Mouse (Mus musculus): ENCODE measurements at regions not wholly inside any gene's neighbourhood (a gene's known extent, or its start where the extent isn't known, plus 50 kb on each side); places are given as distances from the start of the nearest gene placed in this dataset.

GRCm38 (mm10) chr15:50423082-50423665 is 3461.5 kb upstream of the Gm7489 start:
- no peak for DNase-seq (ENCODE audit: low spot score in 2 of 2)

GRCm38 (mm10) chr15:50449604-50450003 is 3435.1 kb upstream of the Gm7489 start:
- DNase-seq (ENCODE audit: low spot score in 2 of 2): no peak

GRCm38 (mm10) chr15:50472626-50473025 is 3412.1 kb upstream of the Gm7489 start:
- DNase-seq (ENCODE audit: low spot score in 2 of 2): no peak

- no peak for DNase-seq (ENCODE audit: low spot score in 2 of 2)
Measured at GRCm38 (mm10) chr15:50498716-50499115, 3386.0 kb upstream of the Gm7489 start.

GRCm38 (mm10) chr15:50507999-50508624 is 3376.6 kb upstream of the Gm7489 start:
- DNase-seq (ENCODE audit: low spot score in 2 of 2): no peak

- no peak for DNase-seq (ENCODE audit: low spot score in 2 of 2)
Measured at GRCm38 (mm10) chr15:50513036-50513435, 3371.7 kb upstream of the Gm7489 start.

- DNase-seq (ENCODE audit: low spot score in 2 of 2): no peak
Measured at GRCm38 (mm10) chr15:50524841-50525240, 3359.9 kb upstream of the Gm7489 start.

GRCm38 (mm10) chr15:50534490-50534889 is 3350.2 kb upstream of the Gm7489 start:
- no peak for DNase-seq (ENCODE audit: low spot score in 2 of 2)

- DNase-seq (ENCODE audit: low spot score in 2 of 2): no peak
Measured at GRCm38 (mm10) chr15:50563611-50564010, 3321.1 kb upstream of the Gm7489 start.

GRCm38 (mm10) chr15:50580811-50581210 is 3303.9 kb upstream of the Gm7489 start:
- no peak for DNase-seq (ENCODE audit: low spot score in 2 of 2)

- DNase-seq (ENCODE audit: low spot score in 2 of 2): no peak
Measured at GRCm38 (mm10) chr15:50583951-50584350, 3300.8 kb upstream of the Gm7489 start.

GRCm38 (mm10) chr15:50585496-50585895 is 3299.2 kb upstream of the Gm7489 start:
- no peak for DNase-seq (ENCODE audit: low spot score in 2 of 2)

Data from frontal cortex, postnatal 25 days (tissue).